Mouse (Mus musculus): Measurements from ENCODE around the gene Pacsin3. TPM values are rescaled to one million over a fixed set of nuclear protein-coding genes. Genes with fewer than 3 reads are reported as not detected.

Gene Pacsin3
- total and polyA plus RNA-seq, 3 experiments: 1.2 to 9.1 (median 1.4) TPM

GRCm38 (mm10) chr2:91312578-91313311, 57.0 kb downstream of the Pacsin3 start:
- no peak overlapping the region for H3K4me3 ChIP-seq (replicated peaks in 1 of 3; ENCODE audit: low read depth in 2 of 3, low read length in 2 of 3, poor library complexity in 1 of 3)
- dilution Hi-C loops (cut with MboI; ENCODE audit: extremely low pct_ligation_motif_present, extremely low pct_unique_long_range_greater_than_20kb, low sequenced_read_pairs): no loop called here
- H3K4me1 ChIP-seq (ENCODE audit: control insufficient read depth in 1 of 2, insufficient read depth in 2 of 2): peaks cover 5 to 17% of the 10 kb centered on the region in 2 experiments; a peak in 3 of 4 replicates
- no peak overlapping the region for H3K9ac ChIP-seq (ENCODE audit: insufficient read depth, low read depth)
- H3K4me2 ChIP-seq (ENCODE audit: insufficient read depth, low read depth, poor library complexity, severe bottlenecking): no peak overlapping the region
- peaks cover 0 to 3% of the 10 kb centered on the region in 2 experiments for H3K36me3 ChIP-seq (replicated peaks in 1 of 2; ENCODE audit: control insufficient read depth in 1 of 2, insufficient read depth in 1 of 2, low read length in 1 of 2)
- no peak for DNase-seq (ENCODE audit: extremely low read depth)
- no peaks in the 10 kb centered on the region for H3K79me2 ChIP-seq (replicated peaks; ENCODE audit: control insufficient read depth, extremely low read depth, insufficient read depth, poor library complexity, severe bottlenecking)
- TF ChIP-seq TBP (conservative IDR thresholded peaks at IDR 0.05; ENCODE audit: low read depth, low read length) (no peak), E2F4 (IDR thresholded peaks at IDR 0.05; ENCODE audit: insufficient replicate concordance, low read depth, low read length) (no peak), UBTF (IDR thresholded peaks at IDR 0.05; ENCODE audit: low read depth, low read length) (no peak), MAZ (IDR thresholded peaks at IDR 0.05; ENCODE audit: low read depth, low read length) (no peak), SMC3 (IDR thresholded peaks at IDR 0.05; ENCODE audit: low read depth, low read length) (no peak), NELFE (IDR thresholded peaks at IDR 0.05; ENCODE audit: low read depth, low read length) (no peak), ZC3H11A (IDR thresholded peaks at IDR 0.05; ENCODE audit: low read depth, low read length) (no peak), MAFK (IDR thresholded peaks at IDR 0.05; ENCODE audit: insufficient replicate concordance, low read length) (no peak)
- H3K27me3 ChIP-seq (replicated peaks): no peaks in the 10 kb centered on the region
- H3K27ac ChIP-seq (ENCODE audit: insufficient read depth, low read depth): no peak overlapping the region
- in situ Hi-C loops (cut with MboI; ENCODE audit: low pct_ligation_motif_present, low pct_unique_long_range_greater_than_20kb, low sequenced_read_pairs): no loop called here
- H3K9me3 ChIP-seq (replicated peaks; ENCODE audit: low read length): no peaks in the 10 kb centered on the region

GRCm38 (mm10) chr2:91314184-91314583, 58.4 kb downstream of the Pacsin3 start:
- H3K79me2 ChIP-seq (replicated peaks; ENCODE audit: control insufficient read depth, extremely low read depth, insufficient read depth, poor library complexity, severe bottlenecking): no peaks in the 10 kb centered on the region
- H3K27ac ChIP-seq (ENCODE audit: insufficient read depth, low read depth): no peak overlapping the region
- no peak overlapping the region for H3K9ac ChIP-seq (ENCODE audit: insufficient read depth, low read depth)
- dilution Hi-C loops (cut with MboI; ENCODE audit: extremely low pct_ligation_motif_present, extremely low pct_unique_long_range_greater_than_20kb, low sequenced_read_pairs): no loop called here
- no peaks in the 10 kb centered on the region for H3K27me3 ChIP-seq (replicated peaks)
- H3K9me3 ChIP-seq (replicated peaks; ENCODE audit: low read length): no peaks in the 10 kb centered on the region
- H3K36me3 ChIP-seq (replicated peaks in 1 of 2; ENCODE audit: control insufficient read depth in 1 of 2, insufficient read depth in 1 of 2, low read length in 1 of 2): peaks cover 0 to 3% of the 10 kb centered on the region in 2 experiments
- no peak for DNase-seq (ENCODE audit: extremely low read depth)
- in situ Hi-C loops (cut with MboI; ENCODE audit: low pct_ligation_motif_present, low pct_unique_long_range_greater_than_20kb, low sequenced_read_pairs): no loop called here
- H3K4me1 ChIP-seq (ENCODE audit: control insufficient read depth in 1 of 2, insufficient read depth in 2 of 2): peaks cover 0 to 7% of the 10 kb centered on the region in 2 experiments; a peak in 2 of 4 replicates
- TF ChIP-seq CHD2 (IDR thresholded peaks at IDR 0.05; ENCODE audit: low read length) (no peak), TCF12 (IDR thresholded peaks at IDR 0.05; ENCODE audit: low read depth, low read length) (no peak), MYC (IDR thresholded peaks at IDR 0.05; ENCODE audit: low read depth, low read length) (no peak), ZNF384 (IDR thresholded peaks at IDR 0.05; ENCODE audit: low read depth, low read length) (no peak), JUN (IDR thresholded peaks at IDR 0.05; ENCODE audit: insufficient read depth, low read depth, low read length) (no peak)
- H3K4me2 ChIP-seq (ENCODE audit: insufficient read depth, low read depth, poor library complexity, severe bottlenecking): no peak overlapping the region
- H3K4me3 ChIP-seq (replicated peaks in 1 of 3; ENCODE audit: low read depth in 2 of 3, low read length in 2 of 3, poor library complexity in 1 of 3): no peak overlapping the region

Other genes with a start within 250 kb of the Pacsin3 start
- gene Rapsn, start 220.3 kb upstream of the Pacsin3 start, total RNA-seq (2012; rRNA removed): 0.08 TPM in 1 of 2 replicates, not detected in the other
- 0.15 TPM in 1 of 2 replicates, not detected in the other for gene Rapsn, start 220.3 kb upstream of the Pacsin3 start, total RNA-seq (2014; rRNA removed)
- gene Rapsn, start 220.3 kb upstream of the Pacsin3 start, polyA plus RNA-seq (2012; ENCODE audit: insufficient read length, low read depth): 0.40 TPM in 1 of 2 replicates, not detected in the other
- 214 and 283 TPM in 2 replicates for gene Psmc3, start 201.9 kb upstream of the Pacsin3 start, total RNA-seq (2012; rRNA removed)
- gene Psmc3, start 201.9 kb upstream of the Pacsin3 start, total RNA-seq (2014; rRNA removed): 242 and 257 TPM in 2 replicates
- gene Psmc3, start 201.9 kb upstream of the Pacsin3 start, polyA plus RNA-seq (2012; ENCODE audit: insufficient read length, low read depth): 284 and 353 TPM in 2 replicates
- gene Slc39a13, start 185.5 kb upstream of the Pacsin3 start, total RNA-seq (2012; rRNA removed): 7.5 and 8.4 TPM in 2 replicates
- 3.5 and 4.3 TPM in 2 replicates for gene Slc39a13, start 185.5 kb upstream of the Pacsin3 start, total RNA-seq (2014; rRNA removed)
- gene Slc39a13, start 185.5 kb upstream of the Pacsin3 start, polyA plus RNA-seq (2012; ENCODE audit: insufficient read length, low read depth): 7.2 and 8.1 TPM in 2 replicates
- 22.7 and 24.7 TPM in 2 replicates for gene Spi1, start 173.6 kb upstream of the Pacsin3 start, total RNA-seq (2012; rRNA removed)
- 29.7 and 42.6 TPM in 2 replicates for gene Spi1, start 173.6 kb upstream of the Pacsin3 start, total RNA-seq (2014; rRNA removed)
- gene Spi1, start 173.6 kb upstream of the Pacsin3 start, polyA plus RNA-seq (2012; ENCODE audit: insufficient read length, low read depth): 35.2 and 45.7 TPM in 2 replicates
- 0.04 TPM in 2 replicates for gene Mybpc3, start 137.8 kb upstream of the Pacsin3 start, total RNA-seq (2012; rRNA removed)
- gene Mybpc3, start 137.8 kb upstream of the Pacsin3 start, total RNA-seq (2014; rRNA removed): 0.07 and 0.15 TPM in 2 replicates
- gene Mybpc3, start 137.8 kb upstream of the Pacsin3 start, polyA plus RNA-seq (2012; ENCODE audit: insufficient read length, low read depth): 0.27 TPM in 2 replicates
- 12.8 and 14.6 TPM in 2 replicates for gene Madd, start 72.1 kb upstream of the Pacsin3 start, total RNA-seq (2012; rRNA removed)
- 4.7 and 4.8 TPM in 2 replicates for gene Madd, start 72.1 kb upstream of the Pacsin3 start, total RNA-seq (2014; rRNA removed)
- gene Madd, start 72.1 kb upstream of the Pacsin3 start, polyA plus RNA-seq (2012; ENCODE audit: insufficient read length, low read depth): 15.6 and 18.3 TPM in 2 replicates
- 0.50 and 0.93 TPM in 2 replicates for gene Nr1h3, start 53.1 kb upstream of the Pacsin3 start, total RNA-seq (2012; rRNA removed)
- gene Nr1h3, start 53.1 kb upstream of the Pacsin3 start, total RNA-seq (2014; rRNA removed): 0.17 and 0.59 TPM in 2 replicates
- 0.19 TPM in 1 of 2 replicates, not detected in the other for gene Nr1h3, start 53.1 kb upstream of the Pacsin3 start, polyA plus RNA-seq (2012; ENCODE audit: insufficient read length, low read depth)
- 3.1 and 4.2 TPM in 2 replicates for gene Acp2, start 53.1 kb upstream of the Pacsin3 start, total RNA-seq (2012; rRNA removed)
- gene Acp2, start 53.1 kb upstream of the Pacsin3 start, total RNA-seq (2014; rRNA removed): 2.4 and 2.9 TPM in 2 replicates
- 3.1 TPM in 2 replicates for gene Acp2, start 53.1 kb upstream of the Pacsin3 start, polyA plus RNA-seq (2012; ENCODE audit: insufficient read length, low read depth)
- gene Ddb2, start 19.0 kb upstream of the Pacsin3 start, total RNA-seq (2012; rRNA removed): 11.0 and 13.9 TPM in 2 replicates
- gene Ddb2, start 19.0 kb upstream of the Pacsin3 start, total RNA-seq (2014; rRNA removed): 20.2 and 23.4 TPM in 2 replicates
- 14.1 and 15.2 TPM in 2 replicates for gene Ddb2, start 19.0 kb upstream of the Pacsin3 start, polyA plus RNA-seq (2012; ENCODE audit: insufficient read length, low read depth)
- 57.0 and 71.6 TPM in 2 replicates for gene Arfgap2, start 9.0 kb downstream of the Pacsin3 start, total RNA-seq (2012; rRNA removed)
- gene Arfgap2, start 9.0 kb downstream of the Pacsin3 start, total RNA-seq (2014; rRNA removed): 48.3 and 55.1 TPM in 2 replicates
- gene Arfgap2, start 9.0 kb downstream of the Pacsin3 start, polyA plus RNA-seq (2012; ENCODE audit: insufficient read length, low read depth): 77.6 and 80.0 TPM in 2 replicates
- 23.3 and 26.2 TPM in 2 replicates for gene 1110051M20Rik, start 188.8 kb downstream of the Pacsin3 start, total RNA-seq (2012; rRNA removed)
- gene 1110051M20Rik, start 188.8 kb downstream of the Pacsin3 start, total RNA-seq (2014; rRNA removed): 28.7 and 34.0 TPM in 2 replicates
- gene 1110051M20Rik, start 188.8 kb downstream of the Pacsin3 start, polyA plus RNA-seq (2012; ENCODE audit: insufficient read length, low read depth): 19.5 and 21.1 TPM in 2 replicates
- gene Lrp4, start 201.6 kb downstream of the Pacsin3 start, total RNA-seq (2012; rRNA removed): 2.5 and 5.9 TPM in 2 replicates
- gene Lrp4, start 201.6 kb downstream of the Pacsin3 start, total RNA-seq (2014; rRNA removed): 0.78 and 0.91 TPM in 2 replicates
- gene Lrp4, start 201.6 kb downstream of the Pacsin3 start, polyA plus RNA-seq (2012; ENCODE audit: insufficient read length, low read depth): 0.72 and 1.0 TPM in 2 replicates